Mouse (Mus musculus) midbrain, embryonic 11.5 days (tissue): ENCODE measurements around the gene Fmo5. TPM values are rescaled to one million over a fixed set of nuclear protein-coding genes. Genes with fewer than 3 reads are reported as not detected.

Source experiments
- ATAC-seq: fragments of 200-750 bp; cut with Nextera tagmentation; 2 replicates; pipeline ENCODE4 v1.8.0; 2017; ENCODE audit warnings: moderate TSS enrichment, moderate library complexity; ENCODE audit not compliant: low FRiP score
- DNase-seq: peaks from one replicate; pipeline ENCODE4 v3.0.0; 2015; ENCODE audit warnings: low spot score; ENCODE audit errors: missing footprints
- H3K27ac ChIP-seq: fragments of 300-500 bp; sonication (generic); 2 replicates; pipeline ENCODE4 v1.5.1; 2014; ENCODE audit warnings: low read depth, low read length
- H3K27me3 ChIP-seq: fragments of 300-500 bp; sonication (generic); 2 replicates; pipeline ENCODE4 v1.6.1; 2014; ENCODE audit warnings: mild to moderate bottlenecking, low read length, moderate library complexity, mixed read lengths; ENCODE audit not compliant: control insufficient read depth, insufficient read depth
- H3K36me3 ChIP-seq: fragments of 300-500 bp; sonication (generic); 2 replicates; pipeline ENCODE4 v1.6.1; 2014; ENCODE audit warnings: mild to moderate bottlenecking, low read length, moderate library complexity, mixed read lengths; ENCODE audit not compliant: control insufficient read depth, insufficient read depth
- H3K4me1 ChIP-seq: fragments of 300-500 bp; sonication (generic); 2 replicates; pipeline ENCODE4 v1.6.1; 2014; ENCODE audit warnings: low read length; ENCODE audit not compliant: control insufficient read depth, insufficient read depth
- H3K4me2 ChIP-seq: fragments of 300-500 bp; sonication (generic); 2 replicates; pipeline ENCODE4 v1.6.1; 2014; ENCODE audit warnings: mild to moderate bottlenecking, moderate library complexity
- H3K4me3 ChIP-seq: fragments of 300-500 bp; sonication (generic); 2 replicates; pipeline ENCODE4 v1.5.1; 2014; ENCODE audit warnings: low read depth, low read length
- H3K9ac ChIP-seq: fragments of 300-500 bp; sonication (generic); 2 replicates; pipeline ENCODE4 v1.6.1; 2014; ENCODE audit warnings: low read length
- H3K9me3 ChIP-seq: fragments of 300-500 bp; sonication (generic); 2 replicates; pipeline ENCODE4 v1.6.1; 2016; ENCODE audit warnings: low read length; ENCODE audit not compliant: control insufficient read depth
- WGBS: fragments of 180-500 bp; shearing (Covaris S2); extraction: QIAGEN DNeasy Blood & Tissue Kit; methylation state at CpG from one replicate; pipeline ENCODE4 v1.1.7; 2014; 5-methylcytosine and 5-hydroxymethylcytosine counted together
- polyA plus RNA-seq: library from polyadenylated mRNA; unstranded; fragments of >200 nt; fragmentation: Nextera tagmentation; extraction: Ambion mirVana; gene quantifications from 2 replicates; pipeline ENCODE4 v1.2.1, GENCODE M21; 2014

Gene Fmo5
- polyA plus RNA-seq = 0.40 and 0.77 TPM in 2 replicates

DNA sequence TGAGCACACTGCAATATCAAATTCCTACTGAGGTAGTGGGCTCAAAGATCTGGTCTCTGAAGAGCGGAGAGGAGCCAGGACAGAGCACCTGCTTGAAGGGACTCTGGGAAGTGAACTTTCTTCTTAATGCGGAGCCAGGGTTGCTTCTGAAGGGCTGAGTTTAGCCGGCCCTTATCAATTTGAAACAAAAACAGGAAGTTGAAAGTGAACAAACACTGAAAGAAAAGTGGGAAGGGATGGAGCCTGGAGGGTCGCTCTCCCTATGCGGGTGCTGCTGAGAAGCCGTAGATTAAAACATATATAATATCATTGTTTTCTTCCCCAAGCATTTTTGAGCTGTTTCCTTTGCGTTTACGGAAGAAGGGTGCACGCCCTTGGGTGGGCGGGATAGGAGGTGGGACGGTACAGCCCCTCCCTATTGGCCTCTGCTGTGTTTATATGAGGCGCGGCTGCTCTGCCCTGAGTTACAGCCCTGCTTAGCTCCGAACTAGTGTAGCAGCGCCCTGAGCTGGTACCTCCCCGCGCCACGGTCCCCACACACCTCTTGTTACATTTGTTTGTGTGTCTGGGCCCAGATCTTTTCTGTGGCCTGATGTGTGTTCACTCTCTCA, at the start of gene Fmo5:
Fmo5 (plus strand) TSS at position 414 of the 611 bp plus-strand sequence.
- peak within 1 kb of the TSS; percentile 46 for H3K9ac ChIP-seq

DNA sequence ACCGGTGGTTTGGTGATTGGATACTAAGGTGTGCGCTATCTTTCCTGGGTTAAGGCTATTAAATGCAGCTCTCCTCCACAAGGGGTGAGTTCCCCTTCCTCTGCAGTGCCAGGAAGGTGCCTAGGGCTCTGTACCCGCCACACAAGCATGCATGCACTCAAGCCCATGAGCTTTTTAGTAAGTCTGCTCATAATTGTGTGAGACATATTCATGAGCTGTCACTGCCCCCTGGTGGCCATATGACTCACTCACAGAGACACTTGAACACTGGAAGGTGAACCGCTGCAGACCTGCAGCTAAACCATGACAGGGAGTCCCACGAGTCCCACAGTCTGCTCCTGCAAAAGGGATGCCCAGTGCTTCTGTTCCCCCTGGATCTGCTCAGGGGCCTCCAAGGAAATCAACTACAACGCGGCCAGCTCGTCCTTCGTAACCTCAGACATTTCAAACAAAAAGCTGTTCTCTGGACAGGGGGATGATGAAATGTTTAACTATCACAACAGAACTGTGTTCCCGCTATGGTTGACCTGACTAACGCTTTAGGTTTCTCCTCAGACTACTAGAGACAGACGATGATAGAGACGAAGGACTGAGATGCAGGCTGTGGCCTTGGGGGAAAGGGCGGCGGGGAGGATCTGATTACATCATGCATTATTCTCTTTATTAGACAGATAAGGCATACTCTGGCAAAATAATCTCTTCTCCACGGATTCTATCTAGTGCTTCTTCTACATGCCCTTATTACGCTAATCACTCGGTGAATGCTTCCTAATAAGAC, 43.0 kb upstream of the Fmo5 start:
- Histone ChIP-seq H3K9ac (no peak overlapping the region), H3K4me2 (no peak overlapping the region), H3K36me3 (peaks cover 6% of the 10 kb centered on the region), H3K4me1 (no peaks in the 10 kb centered on the region), H3K4me3 (no peak overlapping the region), H3K27ac (no peak overlapping the region), H3K9me3 (no peaks in the 10 kb centered on the region), H3K27me3 (no peaks in the 10 kb centered on the region)
- peak; percentile 97 for DNase-seq
- peak; percentile 82 for ATAC-seq
- 72% methylated on average over 18 of the region's 18 CpGs for WGBS

More for the DNA sequence above, at the start of gene Fmo5:
- Histone ChIP-seq H3K27me3 (no peaks in the 10 kb centered on the region; the same call in 1 of the 2 replicates), H3K36me3 (no peaks in the 10 kb centered on the region), H3K4me3 (peak within 1 kb of the TSS; percentile 24), H3K27ac (no peak within 1 kb of the TSS), H3K4me2 (peak within 1 kb of the TSS; percentile 45), H3K9me3 (no peaks in the 10 kb centered on the region), H3K4me1 (no peaks in the 10 kb centered on the region)
- DNase-seq = peak; percentile 85
- 6% methylated on average over 18 of the region's 18 CpGs for WGBS
- no peak for ATAC-seq

DNA sequence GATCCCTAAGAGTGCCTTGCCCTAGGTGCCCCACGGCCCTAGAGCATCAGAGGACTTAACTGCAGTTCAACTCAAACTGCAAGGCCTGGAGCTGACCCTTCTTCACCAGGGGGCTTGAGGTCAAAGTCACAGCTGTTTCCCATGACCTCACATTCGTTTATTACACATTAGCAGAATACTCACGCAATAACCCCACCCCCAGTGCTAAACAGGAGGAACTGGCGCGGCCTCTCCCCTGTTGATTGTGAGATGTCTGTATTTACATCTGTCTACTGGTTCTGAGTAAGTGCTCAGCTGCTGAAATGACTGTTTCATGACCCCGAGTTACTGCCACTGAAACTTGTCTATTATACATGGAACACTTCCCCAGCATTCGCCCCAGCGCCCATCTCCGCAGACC, 40.9 kb upstream of the Fmo5 start:
- no peak overlapping the region for H3K4me3 ChIP-seq
- H3K27me3 ChIP-seq = no peaks in the 10 kb centered on the region
- no peak overlapping the region for H3K4me2 ChIP-seq
- H3K4me1 ChIP-seq = no peaks in the 10 kb centered on the region
- 88% methylated on average over 9 of the region's 9 CpGs for WGBS
- no peak overlapping the region for H3K9ac ChIP-seq
- peaks cover 3% of the 10 kb centered on the region; the same call in 1 of the 2 replicates for H3K36me3 ChIP-seq
- H3K27ac ChIP-seq = no peak overlapping the region
- H3K9me3 ChIP-seq = no peaks in the 10 kb centered on the region
- ATAC-seq = no peak
- DNase-seq = no peak

DNA sequence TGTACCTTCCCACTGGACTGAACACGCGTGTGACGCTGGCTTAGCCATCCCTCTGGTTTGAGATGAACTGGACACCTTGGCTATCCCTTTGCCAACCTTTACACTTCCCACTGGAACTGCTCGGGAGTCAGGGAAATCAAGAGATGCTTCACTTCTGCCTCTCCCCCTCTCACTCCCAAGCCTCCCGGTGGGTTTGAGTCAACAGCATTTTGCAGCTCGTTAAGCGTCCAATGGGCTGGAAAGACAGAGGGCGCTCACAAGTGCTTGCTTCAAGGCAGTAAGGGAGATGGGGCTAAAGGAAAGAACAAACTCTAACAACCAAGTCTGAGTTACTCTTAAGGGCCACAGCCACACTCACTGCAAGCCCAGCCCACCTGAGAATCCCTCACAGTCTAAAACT, 37.9 kb upstream of the Fmo5 start:
- no peak for DNase-seq
- H3K4me2 ChIP-seq = no peak overlapping the region
- WGBS = 64% methylated on average over 8 of the region's 8 CpGs
- no peak overlapping the region for H3K4me3 ChIP-seq
- H3K27me3 ChIP-seq = no peaks in the 10 kb centered on the region
- ATAC-seq = no peak
- H3K9me3 ChIP-seq = no peaks in the 10 kb centered on the region
- peaks cover 3% of the 10 kb centered on the region; the same call in 1 of the 2 replicates for H3K36me3 ChIP-seq
- H3K4me1 ChIP-seq = no peaks in the 10 kb centered on the region
- H3K27ac ChIP-seq = no peak overlapping the region
- no peak overlapping the region for H3K9ac ChIP-seq

DNA sequence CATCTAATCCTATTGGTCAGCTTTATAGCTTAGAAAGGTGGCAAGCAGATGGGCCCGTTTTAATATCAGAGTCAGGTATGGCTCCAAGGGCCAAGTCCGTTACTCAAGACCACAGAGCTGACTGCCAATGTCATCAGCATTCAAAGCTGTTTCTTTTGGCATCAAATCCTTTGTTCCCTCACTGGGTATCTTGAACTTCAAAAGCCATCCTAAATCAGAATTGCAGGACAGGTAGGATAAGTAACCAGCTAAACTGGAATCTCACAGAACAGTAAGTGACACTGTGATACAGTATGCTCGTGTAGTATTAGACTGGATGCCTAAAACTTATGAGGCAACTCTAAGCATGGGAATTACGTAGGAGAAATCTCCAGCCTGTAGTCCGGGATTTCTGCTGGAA, 35.5 kb upstream of the Fmo5 start:
- H3K27ac ChIP-seq = no peak overlapping the region
- ATAC-seq = no peak
- H3K9me3 ChIP-seq = no peaks in the 10 kb centered on the region
- no peaks in the 10 kb centered on the region for H3K36me3 ChIP-seq
- DNase-seq = no peak
- H3K27me3 ChIP-seq = no peaks in the 10 kb centered on the region
- WGBS = 95% methylated on average over 5 of the region's 5 CpGs
- no peak overlapping the region for H3K9ac ChIP-seq
- no peaks in the 10 kb centered on the region for H3K4me1 ChIP-seq
- no peak overlapping the region for H3K4me2 ChIP-seq
- H3K4me3 ChIP-seq = no peak overlapping the region

DNA sequence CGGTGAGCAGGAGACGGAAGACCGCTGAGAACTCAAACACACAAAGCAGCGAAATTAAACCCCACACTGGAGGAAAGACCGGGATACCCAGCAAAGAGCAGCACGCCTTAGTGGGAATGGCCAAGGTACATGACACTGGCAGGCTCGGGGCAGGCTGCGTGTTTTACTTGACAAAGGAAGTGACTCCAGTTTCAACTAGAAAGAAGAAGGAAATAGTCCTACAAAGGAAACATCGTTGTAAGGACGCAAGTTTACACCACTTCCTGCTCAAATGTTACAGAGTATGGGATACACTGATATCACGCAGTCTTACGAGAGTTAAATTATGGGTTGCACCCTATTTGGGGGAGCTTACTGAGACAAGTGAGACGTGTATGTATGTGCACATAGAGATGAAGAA, 34.5 kb upstream of the Fmo5 start:
- Histone ChIP-seq H3K4me1 (no peaks in the 10 kb centered on the region), H3K9ac (no peak overlapping the region), H3K4me3 (no peak overlapping the region), H3K4me2 (no peak overlapping the region), H3K36me3 (no peaks in the 10 kb centered on the region), H3K27me3 (no peaks in the 10 kb centered on the region), H3K9me3 (no peaks in the 10 kb centered on the region), H3K27ac (no peak overlapping the region)
- 93% methylated on average over 13 of the region's 13 CpGs for WGBS
- DNase-seq (no peak), ATAC-seq (no peak)

DNA sequence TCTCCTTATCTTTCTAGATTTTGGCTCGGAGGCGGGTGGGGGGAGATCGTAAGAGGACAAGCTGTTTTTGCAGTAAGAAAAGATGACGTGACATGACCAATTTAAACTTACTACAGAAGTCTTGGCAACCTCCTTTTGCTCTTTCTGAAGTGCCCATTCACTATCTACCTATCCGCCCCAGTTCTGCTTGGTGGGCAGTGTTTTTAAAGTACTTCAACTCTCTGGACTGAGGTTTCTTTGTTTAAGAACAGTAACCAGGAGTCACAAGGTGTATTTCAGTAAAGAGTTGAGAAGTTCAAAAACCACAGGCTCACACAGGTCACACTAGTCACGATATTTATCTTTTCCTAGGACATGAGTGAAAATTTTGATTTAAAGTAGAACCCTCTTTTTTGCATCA, 33.5 kb upstream of the Fmo5 start:
- Histone ChIP-seq H3K9me3 (no peaks in the 10 kb centered on the region), H3K4me2 (no peak overlapping the region), H3K9ac (no peak overlapping the region), H3K4me3 (no peak overlapping the region), H3K27me3 (no peaks in the 10 kb centered on the region), H3K36me3 (no peaks in the 10 kb centered on the region), H3K27ac (no peak overlapping the region), H3K4me1 (no peaks in the 10 kb centered on the region)
- 95% methylated on average over 6 of the region's 6 CpGs for WGBS
- DNase-seq (no peak), ATAC-seq (no peak)

DNA sequence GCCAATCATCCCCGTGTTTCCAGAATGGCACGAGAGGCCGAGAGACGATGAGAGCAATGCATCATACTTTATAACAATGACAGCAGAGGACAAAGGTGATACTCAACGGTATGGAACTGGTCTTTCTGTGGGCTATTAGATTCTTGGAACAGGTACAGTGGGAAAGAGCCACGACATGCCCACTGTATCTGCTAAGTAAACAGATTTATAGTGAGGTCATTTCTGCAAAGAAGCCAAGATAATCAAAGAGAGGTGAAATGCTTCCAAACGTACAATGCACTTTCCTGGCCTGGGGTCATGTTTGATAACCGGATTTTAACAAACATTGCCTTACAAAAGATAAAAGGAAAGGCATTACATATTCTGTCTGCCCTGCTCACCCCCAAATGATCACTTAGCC, 31.8 kb upstream of the Fmo5 start:
- 90% methylated on average over 8 of the region's 8 CpGs for WGBS
- Histone ChIP-seq H3K9me3 (no peaks in the 10 kb centered on the region), H3K9ac (no peak overlapping the region), H3K4me3 (no peak overlapping the region), H3K27me3 (no peaks in the 10 kb centered on the region), H3K4me2 (no peak overlapping the region), H3K27ac (no peak overlapping the region), H3K4me1 (no peaks in the 10 kb centered on the region), H3K36me3 (no peaks in the 10 kb centered on the region; the same call in 1 of the 2 replicates)
- no peak for DNase-seq
- no peak for ATAC-seq

DNA sequence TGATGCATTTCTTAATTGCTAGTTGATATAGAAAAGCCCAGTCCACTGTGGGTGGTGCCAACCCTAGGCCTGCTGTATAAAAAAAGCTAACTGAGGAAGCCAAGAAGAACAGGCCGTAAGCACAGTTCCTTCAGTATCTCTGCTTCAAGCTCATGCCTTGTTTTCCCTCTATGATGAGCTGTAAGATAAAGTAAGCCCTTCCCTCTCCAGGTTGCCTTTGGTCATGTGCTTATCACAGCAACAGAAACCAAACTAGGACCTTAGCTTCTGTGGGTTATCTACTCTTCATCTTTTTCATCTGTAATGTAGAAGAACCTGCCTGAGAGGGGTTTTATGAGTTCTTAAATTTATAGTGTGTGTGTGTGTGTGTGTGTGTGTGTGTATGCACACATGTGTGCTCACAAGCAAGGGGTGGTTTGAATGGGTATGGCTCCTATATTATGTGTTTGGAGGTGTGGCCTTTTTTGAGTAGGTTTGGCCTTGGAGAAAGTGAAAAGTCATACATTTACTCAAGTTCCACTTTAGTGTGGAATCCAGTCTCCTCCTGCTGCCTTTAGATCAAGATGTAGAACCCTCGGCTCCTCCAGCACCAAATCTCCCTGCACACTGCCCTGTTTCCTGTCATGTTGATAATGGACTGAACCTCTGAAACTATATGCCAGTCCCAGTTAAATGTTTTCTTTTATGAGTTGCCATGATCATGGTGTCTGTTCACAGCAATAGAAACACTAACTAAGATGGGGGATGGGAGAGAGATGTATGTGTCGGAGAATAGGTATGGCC, 28.4 kb upstream of the Fmo5 start:
- no peaks in the 10 kb centered on the region; the same call in 1 of the 2 replicates for H3K36me3 ChIP-seq
- H3K4me3 ChIP-seq = no peak overlapping the region
- no peaks in the 10 kb centered on the region for H3K4me1 ChIP-seq
- no peaks in the 10 kb centered on the region for H3K27me3 ChIP-seq
- no peak overlapping the region for H3K9ac ChIP-seq
- WGBS = 95% methylated on average over 3 of the region's 3 CpGs
- DNase-seq (no peak), ATAC-seq (no peak)
- H3K27ac ChIP-seq = no peak overlapping the region
- no peak overlapping the region for H3K4me2 ChIP-seq
- no peaks in the 10 kb centered on the region for H3K9me3 ChIP-seq
